Mouse (Mus musculus) c-Kit-positive CD71-negative TER-119-negative erythroid progenitor cells, embryonic 14.5 days (primary cell): ENCODE results near the gene Slc39a5.

Source experiments
- DNase-seq: peaks from one replicate; pipeline ENCODE4 v3.0.0-alpha.2; 2013; ENCODE audit warnings: low read depth

Gene Slc39a5

GRCm38 (mm10) chr10:128401056-128401455 lies at the start of gene Slc39a5:
TSS of gene Slc39a5 (minus strand) at chr10:128401229.
- DNase-seq, result no peak

- no peak for DNase-seq
These were observed 44.4 kb upstream of the Slc39a5 start for GRCm38 (mm10) chr10:128445407-128445806.

- DNase-seq, result no peak
These were observed 43.3 kb upstream of the Slc39a5 start for GRCm38 (mm10) chr10:128444354-128444753.

GRCm38 (mm10) chr10:128442718-128443117 lies 41.7 kb upstream of the Slc39a5 start:
- DNase-seq, result no peak

GRCm38 (mm10) chr10:128441324-128442119 lies 40.5 kb upstream of the Slc39a5 start:
- no peak for DNase-seq

GRCm38 (mm10) chr10:128440407-128440806 lies 39.4 kb upstream of the Slc39a5 start:
- no peak for DNase-seq

GRCm38 (mm10) chr10:128438675-128439279 lies 37.7 kb upstream of the Slc39a5 start:
- DNase-seq, result no peak

GRCm38 (mm10) chr10:128436376-128436775 lies 35.3 kb upstream of the Slc39a5 start:
- DNase-seq, result no peak

- no peak for DNase-seq
These were observed 34.8 kb upstream of the Slc39a5 start for GRCm38 (mm10) chr10:128435873-128436272.

GRCm38 (mm10) chr10:128435186-128435823 lies 34.3 kb upstream of the Slc39a5 start:
- no peak for DNase-seq

- DNase-seq, result no peak
These were observed 33.7 kb upstream of the Slc39a5 start for GRCm38 (mm10) chr10:128434681-128435080.

GRCm38 (mm10) chr10:128433417-128433816 lies 32.4 kb upstream of the Slc39a5 start:
- DNase-seq, result no peak

GRCm38 (mm10) chr10:128429454-128429853 lies 28.4 kb upstream of the Slc39a5 start:
- DNase-seq, result no peak

- no peak for DNase-seq
These were observed 28.0 kb upstream of the Slc39a5 start for GRCm38 (mm10) chr10:128429052-128429451.

GRCm38 (mm10) chr10:128425260-128425659 lies 24.2 kb upstream of the Slc39a5 start:
- DNase-seq, result no peak

GRCm38 (mm10) chr10:128424604-128425003 lies 23.6 kb upstream of the Slc39a5 start:
- no peak for DNase-seq

- no peak for DNase-seq
These were observed 21.4 kb upstream of the Slc39a5 start for GRCm38 (mm10) chr10:128422426-128422825.

GRCm38 (mm10) chr10:128414848-128415247 lies 13.8 kb upstream of the Slc39a5 start:
- no peak for DNase-seq

- DNase-seq, result no peak
These were observed 12.0 kb upstream of the Slc39a5 start for GRCm38 (mm10) chr10:128413076-128413475.

- DNase-seq, result no peak
These were observed 11.5 kb upstream of the Slc39a5 start for GRCm38 (mm10) chr10:128412558-128412957.

- DNase-seq, result no peak
These were observed 11.0 kb upstream of the Slc39a5 start for GRCm38 (mm10) chr10:128412055-128412381.

- DNase-seq, result peak; percentile 98
These were observed 10.4 kb upstream of the Slc39a5 start, which contains the start of the genes Nabp2 and Rnf41 for GRCm38 (mm10) chr10:128411211-128412054. TSS of gene Nabp2 (minus strand) at chr10:128411492. TSS of gene Rnf41 (plus strand) at chr10:128411657.
